Mouse (Mus musculus): ENCODE results near the gene Ttc7. TPM values are rescaled to one million over a fixed set of nuclear protein-coding genes. Genes with fewer than 3 reads are reported as not detected.

Gene Ttc7
- total RNA-seq (2021), result 10 to 100 TPM; 13.3 to 16.2 TPM
- long read RNA-seq, experiment 1, full-length matches to known transcripts, result 7 of 22 reads
- long read RNA-seq, experiment 1, partial matches to known transcripts, result 5 of 22 reads
- long read RNA-seq, experiment 1, other reads (novel, unspliced or antisense), result 10 of 22 reads
- long read RNA-seq, experiment 2, full-length matches to known transcripts, result 4 of 21 reads
- long read RNA-seq, experiment 2, partial matches to known transcripts, result 3 of 21 reads
- long read RNA-seq, experiment 2, other reads (novel, unspliced or antisense), result 14 of 21 reads

DNA sequence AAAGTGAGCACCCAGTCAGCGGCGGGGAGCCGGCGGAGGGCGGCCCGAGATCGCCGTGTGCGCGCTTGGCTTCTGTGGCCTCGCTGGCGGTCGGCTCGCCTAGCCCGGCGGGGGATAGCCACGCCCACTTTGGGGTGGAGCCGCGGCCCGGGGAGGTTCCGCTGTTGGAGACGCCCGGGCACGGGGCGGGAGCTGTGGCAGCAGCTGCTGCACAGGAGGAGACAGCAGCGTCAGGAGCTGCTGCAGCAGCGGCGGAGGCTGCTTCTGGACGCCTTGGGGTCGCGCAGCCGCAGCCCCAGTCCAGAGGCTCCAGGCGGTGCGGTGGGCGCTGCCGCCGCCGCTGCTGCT lies at the start of gene Ttc7:
Ttc7 (plus strand) TSS at position 181 of the 348 bp plus-strand sequence.
- DNase-seq (ENCODE audit: low spot score in 2 of 2), result peak; percentile 99 to 100

DNA sequence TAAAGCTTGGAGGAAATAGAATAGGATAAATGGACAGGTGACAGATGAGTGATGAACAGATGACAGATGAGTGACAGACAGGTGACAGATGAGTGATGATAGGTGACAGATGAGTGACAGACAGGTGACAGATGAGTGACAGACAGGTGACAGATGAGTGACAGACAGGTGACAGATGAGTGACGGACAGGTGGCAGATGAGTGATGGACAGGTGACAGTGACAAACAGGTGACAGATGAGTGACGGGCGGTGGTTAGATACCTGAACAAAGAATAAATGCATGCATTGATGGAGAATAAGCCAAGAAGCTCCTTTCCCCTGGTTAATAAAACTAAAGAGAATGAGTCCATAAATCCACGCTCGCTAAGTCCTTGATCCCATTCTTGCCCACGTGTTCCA lies 47.7 kb upstream of the Ttc7 start:
- no peak for DNase-seq (ENCODE audit: low spot score in 2 of 2)

DNA sequence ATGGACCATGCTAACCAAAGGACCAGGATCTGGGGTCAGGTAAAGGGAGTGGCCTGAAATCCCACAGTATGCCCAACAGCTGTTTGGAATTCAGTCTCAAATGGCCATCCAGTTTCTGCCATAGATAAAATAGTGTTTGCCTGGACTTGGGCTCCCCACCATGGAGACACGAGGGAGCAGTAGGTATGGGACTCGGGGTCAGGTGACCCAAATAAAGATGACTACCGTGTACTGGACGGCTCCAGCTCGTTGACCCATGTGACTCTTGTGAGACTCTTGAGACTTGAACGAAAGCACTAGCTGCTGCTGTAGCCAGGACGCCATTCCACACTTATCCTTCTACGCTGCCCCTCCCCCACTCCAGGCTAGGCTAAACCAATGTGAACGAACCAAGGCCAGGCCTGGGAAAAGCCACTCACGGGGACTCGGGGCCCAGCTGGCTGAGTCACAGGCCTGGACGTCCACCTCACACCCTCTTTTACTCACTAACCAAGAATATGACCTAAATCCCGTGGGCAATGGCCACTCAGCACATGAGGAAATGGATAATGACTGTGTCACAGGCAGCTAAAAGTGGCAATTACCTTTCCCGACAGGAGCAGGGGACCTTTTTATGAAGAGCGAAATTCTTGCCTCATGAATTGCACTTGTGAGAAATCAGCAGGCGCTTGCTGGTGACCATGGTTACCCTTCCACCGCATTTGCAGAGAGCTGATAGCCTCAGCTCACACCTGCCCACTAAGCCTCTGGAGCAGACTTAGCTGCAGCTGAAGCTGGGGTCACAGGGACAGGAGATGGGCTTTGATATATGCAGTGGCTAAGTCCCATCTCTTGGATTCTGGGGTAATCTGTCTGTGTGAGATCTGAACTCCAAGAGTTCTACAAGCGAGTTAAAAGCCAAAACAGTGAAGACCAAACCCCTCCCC lies 45.7 kb upstream of the Ttc7 start:
- no peak for DNase-seq (ENCODE audit: low spot score in 2 of 2)

- DNase-seq (ENCODE audit: low spot score in 2 of 2), result no peak
Measured at GRCm38 (mm10) chr17:87237826-87238225, 44.9 kb upstream of the Ttc7 start.

GRCm38 (mm10) chr17:87246103-87246502 lies 36.6 kb upstream of the Ttc7 start:
- no peak for DNase-seq (ENCODE audit: low spot score in 2 of 2)

DNA sequence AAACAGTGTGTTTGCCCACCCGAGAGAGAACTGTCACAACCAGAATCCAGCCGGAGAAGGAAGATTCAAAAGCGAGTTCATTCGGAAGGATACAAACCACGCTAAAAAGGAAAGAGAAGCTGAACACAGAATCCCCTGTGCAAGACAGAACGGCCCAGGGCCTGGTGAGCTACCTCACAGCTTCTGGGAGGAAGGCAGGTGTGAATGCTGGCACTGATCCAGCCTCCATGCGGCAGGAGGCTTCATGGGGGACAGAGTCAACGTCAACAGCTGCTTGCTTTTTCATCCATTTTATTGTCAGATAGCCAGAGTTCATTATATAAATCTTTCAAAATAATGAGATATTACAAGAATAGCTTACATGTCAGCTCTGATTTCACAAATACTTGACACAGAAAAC lies 28.3 kb upstream of the Ttc7 start:
- no peak for DNase-seq (ENCODE audit: low spot score in 2 of 2)

- no peak for DNase-seq (ENCODE audit: low spot score in 2 of 2)
Measured at GRCm38 (mm10) chr17:87255672-87256071, 27.0 kb upstream of the Ttc7 start.

- DNase-seq (ENCODE audit: low spot score in 2 of 2), result no peak
Measured at GRCm38 (mm10) chr17:87263401-87263800, 19.3 kb upstream of the Ttc7 start.

- DNase-seq (ENCODE audit: low spot score in 2 of 2), result no peak
Measured at GRCm38 (mm10) chr17:87264054-87264830, 18.4 kb upstream of the Ttc7 start.

DNA sequence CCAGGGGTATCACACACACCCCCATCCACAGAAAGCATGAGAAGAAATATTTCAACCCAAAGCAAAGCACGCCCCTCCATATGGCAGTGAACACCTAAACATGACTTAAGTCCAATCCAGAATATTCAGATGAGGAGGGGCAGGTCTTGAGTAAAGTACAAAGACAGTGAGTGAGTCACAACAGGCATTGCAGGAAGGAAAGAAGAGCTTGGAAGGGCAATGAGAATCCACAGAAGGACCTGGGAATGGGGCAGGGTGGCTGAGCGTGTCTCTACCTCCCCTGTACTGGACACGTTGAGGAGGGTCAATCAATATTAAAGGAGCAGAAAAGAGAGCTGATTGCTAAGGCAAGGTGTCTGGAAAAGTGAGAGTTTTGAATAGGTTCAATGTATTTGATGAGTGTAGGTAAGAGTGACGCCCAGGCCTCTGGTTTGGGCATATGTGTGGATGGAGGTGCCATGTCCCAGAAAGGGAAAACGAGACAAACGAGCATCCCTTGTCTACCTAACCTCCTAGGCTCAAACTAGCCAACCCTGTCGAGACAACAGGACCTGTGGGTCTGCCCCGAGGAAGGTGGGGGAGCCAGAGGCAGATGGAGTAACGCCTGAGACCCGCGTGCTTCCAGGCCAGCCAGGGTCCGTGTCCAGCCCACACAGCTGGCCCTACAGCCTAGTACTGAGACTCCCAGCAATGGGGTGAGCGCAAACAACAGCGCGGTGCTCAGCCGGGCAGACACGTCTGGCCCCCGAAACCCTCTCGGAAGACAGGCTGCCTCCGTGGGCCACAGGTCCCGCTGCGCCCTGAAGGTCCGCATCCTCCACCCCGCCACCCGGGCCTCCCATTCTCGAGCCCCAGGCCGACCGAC lies 17.5 kb upstream of the Ttc7 start:
- no peak for DNase-seq (ENCODE audit: low spot score in 2 of 2)

GRCm38 (mm10) chr17:87265792-87266186 lies 16.9 kb upstream of the Ttc7 start, which contains the start of gene Mcfd2:
TSS of gene Mcfd2 (minus strand) at chr17:87265935.
- DNase-seq (ENCODE audit: low spot score in 2 of 2), result peak; percentile 96

DNA sequence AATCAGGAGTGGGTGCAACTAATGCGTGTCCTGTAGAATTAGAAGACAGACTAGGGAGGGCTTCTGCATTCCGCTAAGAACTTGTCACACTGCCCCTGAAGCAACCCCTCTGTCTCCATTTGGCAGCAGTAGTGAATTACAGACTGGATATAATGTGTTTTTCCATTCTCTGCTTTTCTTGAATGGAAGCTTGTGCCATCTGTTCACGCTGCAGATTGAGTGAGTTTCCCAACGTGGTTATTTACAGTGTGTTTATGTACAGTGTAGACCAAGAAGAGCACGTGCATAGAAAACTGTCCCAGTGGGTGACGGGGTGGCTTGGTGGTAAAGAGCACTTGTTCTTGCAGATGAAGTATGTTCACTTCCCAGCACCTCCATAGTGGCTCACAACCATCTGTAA lies 13.2 kb upstream of the Ttc7 start:
- DNase-seq (ENCODE audit: low spot score in 2 of 2), result no peak

GRCm38 (mm10) chr17:87275363-87276341 lies 7.0 kb upstream of the Ttc7 start:
- DNase-seq (ENCODE audit: low spot score in 2 of 2), result no peak

- DNase-seq (ENCODE audit: low spot score in 2 of 2), result peak; percentile 77 to 92
Measured at GRCm38 (mm10) chr17:87282007-87282705, 530 bp upstream of the Ttc7 start.

- peak; percentile 45 to 67 for DNase-seq (ENCODE audit: low spot score in 2 of 2)
Measured at GRCm38 (mm10) chr17:87283055-87283754, 519 bp downstream of the Ttc7 start.

DNA sequence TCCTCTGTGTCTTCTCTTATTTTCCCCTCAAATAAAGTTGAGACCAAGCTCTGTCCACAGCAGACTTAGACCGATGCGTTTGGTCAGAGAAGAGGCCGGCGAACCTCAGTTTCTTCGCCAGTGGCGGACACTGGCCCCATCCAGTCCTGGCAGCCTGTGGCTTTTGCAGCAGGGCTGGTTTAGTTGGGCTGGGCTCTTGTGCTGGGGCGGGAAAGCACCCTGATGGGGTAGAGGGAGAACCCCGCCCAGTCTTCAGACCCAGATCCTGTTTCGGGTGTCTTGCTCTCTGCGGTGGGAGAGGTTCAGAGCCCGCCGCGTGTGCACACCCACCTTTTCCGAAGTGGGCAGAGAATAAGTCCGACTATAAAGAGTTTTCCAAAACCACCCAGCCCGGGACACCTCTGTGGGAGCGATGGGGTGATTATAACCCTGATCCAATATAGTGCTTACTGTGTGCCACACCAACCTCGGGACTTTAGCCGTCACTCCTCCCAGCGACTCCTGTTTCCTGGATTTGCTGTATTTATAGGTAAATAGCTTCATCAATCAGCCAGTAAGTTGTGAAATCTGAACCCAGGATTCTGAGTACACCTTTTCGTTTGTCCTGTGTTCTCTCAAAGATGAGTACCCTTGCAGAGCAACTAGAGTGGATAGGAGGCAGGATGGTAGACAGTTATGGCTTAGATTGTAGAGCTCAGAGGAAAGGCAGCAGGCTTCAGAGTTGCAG lies 1.2 kb downstream of the Ttc7 start:
- DNase-seq (ENCODE audit: low spot score in 2 of 2), result no peak

DNA sequence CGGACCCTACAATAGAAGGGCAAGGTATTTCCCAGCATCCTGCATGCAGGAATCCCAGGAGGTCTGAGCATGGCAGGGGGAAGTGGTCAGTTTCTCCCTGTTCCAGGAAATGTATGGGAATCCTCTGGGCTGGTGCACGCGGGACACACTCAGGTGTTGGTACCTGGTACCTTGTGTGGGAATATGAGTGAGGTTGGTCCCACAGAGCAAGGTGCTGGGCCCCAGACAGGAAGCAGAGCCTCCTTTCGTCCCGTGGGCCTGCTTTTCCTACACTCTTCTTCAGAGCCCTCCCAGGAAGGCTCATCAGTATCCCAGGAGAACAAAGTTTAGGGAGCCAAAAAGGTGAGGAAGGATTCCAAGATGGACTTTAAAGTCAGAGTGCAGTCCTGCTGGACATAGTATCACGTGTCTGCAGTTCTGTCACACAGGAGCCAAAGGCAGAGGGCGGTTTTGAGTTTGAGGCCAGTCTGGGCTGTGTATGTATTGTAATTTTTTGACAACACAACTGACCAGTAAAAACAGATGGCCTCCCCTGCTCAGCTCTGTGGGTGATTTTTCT lies 1.9 kb downstream of the Ttc7 start:
- DNase-seq (ENCODE audit: low spot score in 2 of 2), result no peak

Measured in gastrocnemius, postnatal 4 days (tissue).